Mouse (Mus musculus) intestine, embryonic 14.5 days (tissue): Measurements from ENCODE around the gene Utrn. TPM values are rescaled to one million over a fixed set of nuclear protein-coding genes. Genes with fewer than 3 reads are reported as not detected.

Experiments used
- ATAC-seq: fragments of 200-750 bp; cut with Nextera tagmentation; replicated peaks from 2 replicates; pipeline ENCODE4 v1.8.0; 2017; ENCODE audit warnings: low read depth, moderate number of reproducible peaks, moderate TSS enrichment, moderate library complexity; ENCODE audit not compliant: low FRiP score, low TSS enrichment
- DNase-seq: peaks from one replicate; pipeline ENCODE4 v3.0.0-alpha.2; 2018; ENCODE audit warnings: low spot score
- H3K27ac ChIP-seq: fragments of 300-500 bp; sonication (generic); 2 replicates; pipeline ENCODE4 v1.5.1; 2014; ENCODE audit warnings: low read depth, mild to moderate bottlenecking, control low read depth
- H3K27me3 ChIP-seq: fragments of 300-500 bp; sonication (generic); replicated peaks from 2 replicates; pipeline ENCODE4 v1.6.1; 2014; ENCODE audit warnings: low read length, control low read depth; ENCODE audit not compliant: control insufficient read depth, insufficient read depth
- H3K36me3 ChIP-seq: fragments of 300-500 bp; sonication (generic); 2 replicates; pipeline ENCODE4 v1.6.1; 2014; ENCODE audit warnings: low read length, control low read depth; ENCODE audit not compliant: control insufficient read depth, insufficient read depth
- H3K4me1 ChIP-seq: fragments of 300-500 bp; sonication (generic); replicated peaks from 2 replicates; pipeline ENCODE4 v1.6.1; 2014; ENCODE audit warnings: low read length, control low read depth, mixed read lengths; ENCODE audit not compliant: control insufficient read depth, insufficient read depth
- H3K4me2 ChIP-seq: fragments of 300-500 bp; sonication (generic); 2 replicates; pipeline ENCODE4 v1.6.1; 2014; ENCODE audit warnings: low read length
- H3K4me3 ChIP-seq: fragments of 300-500 bp; sonication (generic); 2 replicates; pipeline ENCODE4 v1.5.1; 2014; ENCODE audit warnings: low read depth, low read length, control low read depth, mixed read lengths
- H3K9ac ChIP-seq: fragments of 300-500 bp; sonication (generic); 2 replicates; pipeline ENCODE4 v1.6.1; 2014; ENCODE audit warnings: mild to moderate bottlenecking, low read length
- H3K9me3 ChIP-seq: fragments of 300-500 bp; sonication (generic); 2 replicates; pipeline ENCODE4 v1.6.1; 2016; ENCODE audit warnings: low read length, control low read depth; ENCODE audit not compliant: control insufficient read depth
- WGBS: fragments of 180-500 bp; shearing (Covaris S2); extraction: QIAGEN DNeasy Blood & Tissue Kit; methylation state at CpG from one replicate; pipeline ENCODE4 v1.1.7; 2014; 5-methylcytosine and 5-hydroxymethylcytosine counted together
- polyA plus RNA-seq: library from polyadenylated mRNA; unstranded; fragments of >200 nt; fragmentation: Nextera tagmentation; extraction: Ambion mirVana; gene quantifications from 2 replicates; pipeline ENCODE4 v1.2.1, GENCODE M21; 2014

The Utrn gene
- polyA plus RNA-seq, 1 experiment from 2014 or later: 55.1 TPM

- Histone ChIP-seq H3K27ac (no peak overlapping the region), H3K27me3 (no peaks in the 10 kb centered on the region), H3K9me3 (no peaks in the 10 kb centered on the region), H3K4me1 (no peaks in the 10 kb centered on the region), H3K9ac (no peak overlapping the region), H3K36me3 (no peaks in the 10 kb centered on the region), H3K4me2 (no peak overlapping the region), H3K4me3 (no peak overlapping the region)
- no peak for DNase-seq
- 81% methylated on average over 2 of the region's 2 CpGs for WGBS
- no peak for ATAC-seq
Observed at GRCm38 (mm10) chr10:12595379-12595778, 273.8 kb downstream of the Utrn start.

GRCm38 (mm10) chr10:12594958-12595357, 274.2 kb downstream of the Utrn start:
- no peak for ATAC-seq
- H3K27ac ChIP-seq: no peak overlapping the region

GRCm38 (mm10) chr10:12593071-12593470, 276.1 kb downstream of the Utrn start:
- H3K4me3 ChIP-seq: no peak overlapping the region
- H3K36me3 ChIP-seq: no peaks in the 10 kb centered on the region
- no peak overlapping the region for H3K27ac ChIP-seq
- H3K27me3 ChIP-seq: no peaks in the 10 kb centered on the region
- H3K9ac ChIP-seq: no peak overlapping the region
- no peak overlapping the region for H3K4me2 ChIP-seq
- H3K4me1 ChIP-seq: no peaks in the 10 kb centered on the region
- DNase-seq (no peak), ATAC-seq (no peak)
- no peaks in the 10 kb centered on the region for H3K9me3 ChIP-seq

More at GRCm38 (mm10) chr10:12594958-12595357, 274.2 kb downstream of the Utrn start:
- no peak for DNase-seq
- no peaks in the 10 kb centered on the region for H3K4me1 ChIP-seq
- H3K27me3 ChIP-seq: no peaks in the 10 kb centered on the region
- H3K9ac ChIP-seq: no peak overlapping the region
- H3K36me3 ChIP-seq: no peaks in the 10 kb centered on the region
- H3K4me3 ChIP-seq: no peak overlapping the region
- no peak overlapping the region for H3K4me2 ChIP-seq
- H3K9me3 ChIP-seq: no peaks in the 10 kb centered on the region
- WGBS: 87% methylated on average over 8 of the region's 8 CpGs

GRCm38 (mm10) chr10:12591946-12592345, 277.2 kb downstream of the Utrn start:
- Histone ChIP-seq H3K27ac (no peak overlapping the region), H3K4me1 (no peaks in the 10 kb centered on the region), H3K4me2 (no peak overlapping the region), H3K9ac (no peak overlapping the region), H3K36me3 (no peaks in the 10 kb centered on the region), H3K27me3 (no peaks in the 10 kb centered on the region), H3K4me3 (no peak overlapping the region), H3K9me3 (no peaks in the 10 kb centered on the region)
- ATAC-seq: no peak
- DNase-seq: no peak
- 50% methylated on average over 5 of the region's 5 CpGs for WGBS

- H3K9me3 ChIP-seq: no peaks in the 10 kb centered on the region
- no peaks in the 10 kb centered on the region for H3K27me3 ChIP-seq
- no peaks in the 10 kb centered on the region for H3K4me1 ChIP-seq
- ATAC-seq (no peak), DNase-seq (no peak)
- H3K9ac ChIP-seq: no peak overlapping the region
- H3K27ac ChIP-seq: no peak overlapping the region
- H3K36me3 ChIP-seq: no peaks in the 10 kb centered on the region
- H3K4me3 ChIP-seq: no peak overlapping the region
- 81% methylated on average over 7 of the region's 7 CpGs for WGBS
- no peak overlapping the region for H3K4me2 ChIP-seq
Observed at GRCm38 (mm10) chr10:12588051-12588450, 281.1 kb downstream of the Utrn start.

- H3K27me3 ChIP-seq: no peaks in the 10 kb centered on the region
- no peaks in the 10 kb centered on the region for H3K4me1 ChIP-seq
- no peak overlapping the region for H3K27ac ChIP-seq
- no peaks in the 10 kb centered on the region for H3K36me3 ChIP-seq
- no peak for ATAC-seq
- no peaks in the 10 kb centered on the region for H3K9me3 ChIP-seq
- H3K9ac ChIP-seq: no peak overlapping the region
- H3K4me3 ChIP-seq: no peak overlapping the region
- WGBS: 73% methylated on average over 1 of the region's 1 CpGs
- no peak for DNase-seq
- H3K4me2 ChIP-seq: no peak overlapping the region
Observed at GRCm38 (mm10) chr10:12587318-12587717, 281.8 kb downstream of the Utrn start.

- Histone ChIP-seq H3K4me3 (no peak overlapping the region), H3K27ac (no peak overlapping the region), H3K27me3 (no peaks in the 10 kb centered on the region), H3K9ac (no peak overlapping the region), H3K36me3 (no peaks in the 10 kb centered on the region), H3K4me1 (no peaks in the 10 kb centered on the region), H3K4me2 (no peak overlapping the region), H3K9me3 (no peaks in the 10 kb centered on the region)
- WGBS: 97% methylated on average over 2 of the region's 2 CpGs
- no peak for ATAC-seq
- no peak for DNase-seq
Observed at GRCm38 (mm10) chr10:12586825-12587224, 282.3 kb downstream of the Utrn start.

- no peak overlapping the region for H3K27ac ChIP-seq
- 69% methylated on average over 1 of the region's 1 CpGs for WGBS
Observed at GRCm38 (mm10) chr10:12586200-12586599, 283.0 kb downstream of the Utrn start.

GRCm38 (mm10) chr10:12583473-12583872, 285.7 kb downstream of the Utrn start:
- Histone ChIP-seq H3K4me3 (no peak overlapping the region), H3K36me3 (no peaks in the 10 kb centered on the region), H3K9ac (no peak overlapping the region), H3K9me3 (no peaks in the 10 kb centered on the region), H3K27me3 (no peaks in the 10 kb centered on the region), H3K4me1 (no peaks in the 10 kb centered on the region), H3K27ac (no peak overlapping the region), H3K4me2 (no peak overlapping the region)
- ATAC-seq (no peak), DNase-seq (no peak)
- WGBS: 93% methylated on average over 3 of the region's 3 CpGs

More at GRCm38 (mm10) chr10:12586200-12586599, 283.0 kb downstream of the Utrn start:
- Histone ChIP-seq H3K36me3 (no peaks in the 10 kb centered on the region), H3K9ac (no peak overlapping the region), H3K4me3 (no peak overlapping the region), H3K9me3 (no peaks in the 10 kb centered on the region), H3K27me3 (no peaks in the 10 kb centered on the region), H3K4me2 (no peak overlapping the region), H3K4me1 (no peaks in the 10 kb centered on the region)
- no peak for DNase-seq
- no peak for ATAC-seq
